Mouse (Mus musculus): ENCODE data around the gene Spsb1. TPM values are rescaled to one million over a fixed set of nuclear protein-coding genes. Genes with fewer than 3 reads are reported as not detected.

The Spsb1 gene
- total RNA-seq, 2 experiments from 2014 or later, result 5.7 to 8.7 TPM

GRCm38 (mm10) chr4:149988301-149988700 lies 33.5 kb upstream of the Spsb1 start:
- intact Hi-C loops (cut with DNase I), result no loop called here
- no peak for DNase-seq

DNA sequence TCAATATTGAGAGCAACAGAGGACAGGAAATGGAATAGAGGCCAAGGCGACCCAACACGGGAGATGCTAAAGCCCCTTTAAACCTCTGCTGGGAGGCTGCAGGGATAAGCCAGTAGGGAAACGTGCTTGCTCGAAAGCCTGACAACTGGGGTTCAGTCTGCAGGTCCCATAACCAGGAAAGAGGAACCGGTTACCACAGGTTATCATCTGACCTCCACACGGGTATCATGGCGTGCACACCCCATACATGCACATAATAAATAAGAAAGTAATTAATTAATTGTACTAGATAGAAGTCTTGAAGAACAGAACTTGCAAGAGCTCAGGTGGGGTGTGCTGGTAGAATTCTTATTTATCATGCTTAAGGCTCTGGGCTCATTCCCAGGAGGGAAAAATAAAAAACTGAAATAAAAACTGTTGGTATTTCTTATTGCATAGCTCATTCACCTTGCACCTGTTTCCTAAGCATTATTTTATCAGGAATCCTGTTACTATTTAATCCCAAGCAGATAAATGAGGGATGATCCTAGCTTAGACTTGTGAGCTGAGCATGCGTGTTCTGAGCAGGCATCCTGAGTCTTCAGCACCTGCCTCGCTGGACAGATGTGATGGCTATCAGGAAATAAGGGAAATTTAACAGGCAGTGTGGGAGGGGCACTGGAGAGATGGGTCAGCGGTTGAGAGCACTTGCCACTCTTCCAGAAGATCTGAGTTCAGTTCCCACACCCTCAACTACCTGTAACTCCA lies 32.0 kb upstream of the Spsb1 start:
- intact Hi-C loops (cut with DNase I), result no loop called here
- no peak for DNase-seq

DNA sequence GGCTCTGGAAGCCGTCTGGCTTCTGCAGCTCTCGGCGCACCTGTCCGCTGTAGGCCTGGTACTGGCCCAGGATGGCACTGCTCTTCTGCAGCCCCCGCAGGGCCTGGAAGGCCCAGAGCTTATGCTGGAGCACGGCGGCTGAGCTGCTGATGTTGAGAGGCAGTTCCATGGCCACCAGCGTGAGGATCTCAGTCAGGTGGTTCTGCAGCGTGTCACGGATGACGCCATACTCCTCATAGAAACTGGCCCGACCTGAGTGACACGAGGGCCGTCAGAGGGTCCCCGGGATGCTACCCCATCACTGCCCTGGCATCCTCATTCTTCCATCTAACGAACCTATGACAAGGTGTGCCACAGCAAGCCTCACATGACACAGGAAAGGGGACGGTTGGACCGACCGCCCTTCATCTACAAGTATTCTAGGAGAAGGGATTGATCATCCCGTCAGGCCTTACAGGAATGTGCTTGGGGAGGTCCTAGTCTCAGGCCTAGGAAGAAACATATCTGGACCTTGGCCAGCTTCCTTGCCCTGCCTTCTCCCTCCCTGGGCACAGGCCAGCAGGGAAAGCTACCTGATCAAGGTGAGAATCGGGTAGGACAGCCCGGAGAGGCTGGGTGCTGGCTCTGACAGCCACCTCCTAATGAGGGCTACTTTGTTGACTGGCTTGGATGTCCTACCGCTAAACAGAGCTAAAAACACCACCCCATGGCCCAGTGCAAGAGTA lies 29.2 kb upstream of the Spsb1 start:
- DNase-seq, result no peak
- intact Hi-C loops (cut with DNase I), result no loop called here

DNA sequence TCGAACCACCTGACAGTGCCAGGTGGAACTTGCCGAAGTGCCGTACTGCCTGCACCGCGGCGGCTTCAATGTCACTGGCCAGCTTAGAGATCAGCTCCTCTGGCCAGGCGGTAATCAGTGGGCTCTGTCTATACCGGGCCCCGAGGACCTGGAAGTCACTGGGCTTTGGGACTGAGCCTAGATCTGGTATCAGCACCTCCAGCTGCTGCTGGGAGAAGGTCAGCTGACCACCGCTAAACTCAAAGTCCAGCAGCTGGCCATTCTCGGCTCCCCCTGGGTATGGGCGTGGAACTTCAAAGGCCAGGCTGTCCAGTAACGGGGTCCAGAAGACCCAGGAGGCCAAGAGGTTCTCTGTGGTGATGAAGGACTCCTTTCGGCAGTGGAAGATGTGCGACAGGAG lies 27.3 kb upstream of the Spsb1 start:
- intact Hi-C loops (cut with DNase I), result no loop called here
- DNase-seq, result no peak

GRCm38 (mm10) chr4:149979819-149980308 lies 25.0 kb upstream of the Spsb1 start:
- DNase-seq, result peak; percentile 67 to 80
- intact Hi-C loops (cut with DNase I), result no loop called here

GRCm38 (mm10) chr4:149978820-149979219 lies 24.0 kb upstream of the Spsb1 start:
- intact Hi-C loops (cut with DNase I), result no loop called here
- no peak for DNase-seq

GRCm38 (mm10) chr4:149977801-149978544 lies 23.1 kb upstream of the Spsb1 start:
- DNase-seq, result no peak
- intact Hi-C loops (cut with DNase I), result no loop called here

GRCm38 (mm10) chr4:149977181-149977580 lies 22.3 kb upstream of the Spsb1 start:
- intact Hi-C loops (cut with DNase I), result no loop called here

GRCm38 (mm10) chr4:149975730-149976254 lies 20.9 kb upstream of the Spsb1 start:
- intact Hi-C loops (cut with DNase I), result no loop called here
- DNase-seq, result no peak

More at GRCm38 (mm10) chr4:149977181-149977580, 22.3 kb upstream of the Spsb1 start:
- no peak for DNase-seq

- intact Hi-C loops (cut with DNase I), result no loop called here
- no peak for DNase-seq
These were observed 20.4 kb upstream of the Spsb1 start for GRCm38 (mm10) chr4:149975291-149975690.

GRCm38 (mm10) chr4:149971393-149971792 lies 16.6 kb upstream of the Spsb1 start:
- DNase-seq, result no peak
- intact Hi-C loops (cut with DNase I), result no loop called here

- intact Hi-C loops (cut with DNase I), result loop anchor here (5.0 kb wide), 1 partner anchor 134 kb away; no protein-coding TSS in a partner anchor
- no peak for DNase-seq
These were observed 13.7 kb upstream of the Spsb1 start for GRCm38 (mm10) chr4:149968526-149968925.

- intact Hi-C loops (cut with DNase I), result loop anchor here (5.0 kb wide), 1 partner anchor 135 kb away; no protein-coding TSS in a partner anchor
- no peak for DNase-seq
These were observed 12.1 kb upstream of the Spsb1 start for GRCm38 (mm10) chr4:149966963-149967362.

- intact Hi-C loops (cut with DNase I), result loop anchor here (5.0 kb wide), 1 partner anchor 136 kb away; no protein-coding TSS in a partner anchor
- peak in 1 of 2 experiments; percentile 49 for DNase-seq
These were observed 11.4 kb upstream of the Spsb1 start for GRCm38 (mm10) chr4:149966252-149966651.

GRCm38 (mm10) chr4:149965672-149966071 lies 10.8 kb upstream of the Spsb1 start:
- no peak for DNase-seq
- intact Hi-C loops (cut with DNase I), result loop anchor here (5.0 kb wide), 1 partner anchor 137 kb away; no protein-coding TSS in a partner anchor

- intact Hi-C loops (cut with DNase I), result loop anchor here (5.0 kb wide), 1 partner anchor 137 kb away; no protein-coding TSS in a partner anchor
These were observed 10.4 kb upstream of the Spsb1 start for GRCm38 (mm10) chr4:149965242-149965641.

GRCm38 (mm10) chr4:149964770-149965169 lies 9.9 kb upstream of the Spsb1 start:
- DNase-seq, result no peak
- intact Hi-C loops (cut with DNase I), result loop anchor here (5.0 kb wide), 1 partner anchor 138 kb away; no protein-coding TSS in a partner anchor

More at GRCm38 (mm10) chr4:149965242-149965641, 10.4 kb upstream of the Spsb1 start:
- no peak for DNase-seq

DNA sequence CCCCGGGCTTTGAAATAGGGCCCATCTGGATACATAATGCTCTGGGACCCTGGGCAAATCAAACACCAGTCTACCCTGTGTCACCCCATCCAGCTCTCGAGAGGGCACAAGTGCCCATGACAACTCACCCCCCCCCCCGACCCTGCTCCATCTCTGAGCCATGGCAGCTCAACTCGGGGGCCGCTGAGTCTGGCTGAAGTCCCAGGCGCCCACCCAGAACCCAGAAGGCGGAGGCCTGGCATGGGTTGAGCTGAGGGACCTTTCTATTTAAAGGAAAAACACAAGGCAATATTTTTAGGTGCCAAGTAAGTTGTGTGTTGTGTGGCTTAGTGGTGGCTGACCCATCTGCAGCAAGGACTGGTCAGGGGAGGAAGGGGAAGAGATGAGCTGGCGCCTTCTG lies 9.4 kb upstream of the Spsb1 start:
- intact Hi-C loops (cut with DNase I), result no loop called here
- DNase-seq, result no peak

DNA sequence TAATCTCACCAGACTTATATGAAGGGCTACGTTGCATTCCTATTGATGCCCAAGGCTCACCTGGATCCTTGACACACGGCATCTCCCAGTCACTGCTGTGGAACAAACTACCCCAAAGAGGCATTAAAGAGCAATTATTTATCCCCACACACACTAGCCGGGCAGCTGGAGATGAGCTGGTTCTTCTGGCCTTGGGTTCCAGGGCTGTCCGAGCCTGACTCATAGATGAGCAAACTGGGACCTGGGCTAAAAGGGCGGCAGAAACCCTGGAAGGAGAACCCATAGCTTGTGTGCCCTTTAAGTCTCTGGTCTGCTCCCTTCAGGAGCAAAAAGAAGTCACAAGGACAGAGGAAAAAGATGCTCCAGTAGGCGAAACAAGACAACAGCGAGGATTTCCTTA lies 5.5 kb upstream of the Spsb1 start:
- intact Hi-C loops (cut with DNase I), result no loop called here
- no peak for DNase-seq

- no peak for DNase-seq
- intact Hi-C loops (cut with DNase I), result loop anchor here (2.0 to 5.0 kb wide), 2 partner anchors 153 to 208 kb away; no protein-coding TSS in a partner anchor
These were observed 5.0 kb upstream of the Spsb1 start for GRCm38 (mm10) chr4:149959816-149960215.

All from gastrocnemius, postnatal 36 days (tissue).